Mouse (Mus musculus) liver, postnatal 0 days (tissue): ENCODE data around the gene Gbp10.
"Not testable (repeated sequence)": the region's sequence is repeated elsewhere in the genome, so short reads cannot be mapped to it uniquely, and the experiment has no call there.

Source experiments
- CTCF ChIP-seq: sonication (generic); IDR thresholded peaks from 2 replicates; pipeline ENCODE4 v1.5.1; 2016; ENCODE audit warnings: antibody characterized with exemption, low read depth
- EP300 ChIP-seq: IDR thresholded peaks from 2 replicates; pipeline ENCODE4 v1.6.1; 2016; ENCODE audit warnings: antibody characterized with exemption, low read depth, mild to moderate bottlenecking

DNA sequence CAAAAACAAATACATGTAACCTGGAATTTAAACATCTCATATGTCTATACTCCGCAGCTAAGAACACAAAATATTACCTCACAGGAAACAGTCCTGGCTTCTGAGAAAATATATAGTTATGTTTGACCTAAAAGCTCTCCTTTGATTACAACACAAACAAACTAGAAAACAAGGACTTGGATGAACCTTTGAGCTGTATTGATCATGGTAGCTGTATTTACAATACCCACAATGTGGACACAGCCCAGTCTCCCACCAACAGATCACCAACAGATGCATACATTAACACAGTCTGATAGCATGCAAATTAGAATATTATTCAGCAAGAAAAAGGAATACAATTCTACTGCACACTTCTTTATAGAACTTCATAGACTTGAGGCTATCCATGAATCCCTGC lies 931 bp downstream of the Gbp10 start:
- not testable (repeated sequence) for TF ChIP-seq EP300, CTCF
